Mouse (Mus musculus) T-helper 1 cell (primary cell): ENCODE results near the gene Mrfap1.
"Not testable (repeated sequence)": the region's sequence is repeated elsewhere in the genome, so short reads cannot be mapped to it uniquely, and the experiment has no call there.

Experiments
- in situ Hi-C: fragments of 300-600 bp; cut with MboI, MseI; formaldehyde crosslinking; loops from one replicate; pipeline ENCODE4 v1.15.1; 2025; ENCODE audit warnings: high pct_unique_total_duplicates

Mrfap1 gene

DNA sequence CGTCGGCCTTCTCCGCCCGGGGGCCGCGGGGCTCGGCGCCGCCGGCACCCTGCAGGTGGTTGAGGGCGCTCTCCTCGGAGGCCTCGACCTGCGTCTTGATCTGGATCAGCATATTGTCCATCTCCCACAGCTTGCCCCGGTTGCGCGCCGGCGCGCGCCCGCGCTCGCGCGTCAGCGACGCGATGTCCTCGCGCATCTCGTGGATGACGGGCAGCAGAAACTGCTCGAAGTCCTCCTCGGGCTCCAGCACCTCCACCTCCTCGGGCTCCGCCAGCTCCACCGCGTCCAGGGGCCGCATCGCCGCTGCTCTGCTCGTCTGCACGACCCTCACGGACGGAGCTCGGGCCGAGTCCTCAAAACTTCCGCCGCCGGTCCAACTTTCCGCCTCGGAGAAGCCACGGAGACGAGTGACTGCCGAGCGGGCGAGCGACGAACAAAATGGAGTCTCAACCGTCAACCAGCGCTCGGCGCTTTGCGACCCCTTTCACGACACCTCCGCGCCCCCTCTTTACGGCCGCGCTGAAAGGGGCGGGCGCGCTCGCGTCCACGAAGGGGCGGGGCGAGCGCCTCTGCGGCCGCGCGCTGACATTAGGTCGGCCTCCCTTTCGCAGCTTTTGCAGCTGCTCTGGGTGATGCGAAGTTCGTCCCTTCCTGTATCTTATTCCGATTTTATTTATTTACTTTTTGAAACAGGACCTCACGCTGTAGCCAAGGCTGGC lies at the start of gene Mrfap1:
Mrfap1 (minus strand) TSS at position 477 of the 719 bp plus-strand sequence.
- in situ Hi-C loops, result not testable (repeated sequence)

DNA sequence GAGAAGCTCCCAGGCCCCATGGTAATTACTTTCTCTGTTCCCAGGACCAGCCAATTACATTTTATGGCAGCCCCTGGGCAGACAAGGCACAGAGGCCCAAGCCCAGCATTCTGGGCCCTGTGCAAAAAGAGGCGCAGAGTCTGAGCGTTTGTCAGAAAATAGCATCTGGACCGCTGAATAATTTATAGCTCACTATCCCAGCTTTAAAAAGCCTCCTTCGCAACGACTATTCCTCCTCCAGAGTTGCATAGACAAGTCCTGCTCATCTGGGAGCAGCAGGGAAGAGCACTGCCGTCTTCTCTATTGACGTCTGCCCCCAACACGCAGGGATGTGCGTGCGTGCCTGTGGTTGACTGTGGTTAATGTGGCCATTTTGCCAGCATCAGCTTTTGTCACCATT lies 47.9 kb upstream of the Mrfap1 start:
- in situ Hi-C loops, result no loop called here

DNA sequence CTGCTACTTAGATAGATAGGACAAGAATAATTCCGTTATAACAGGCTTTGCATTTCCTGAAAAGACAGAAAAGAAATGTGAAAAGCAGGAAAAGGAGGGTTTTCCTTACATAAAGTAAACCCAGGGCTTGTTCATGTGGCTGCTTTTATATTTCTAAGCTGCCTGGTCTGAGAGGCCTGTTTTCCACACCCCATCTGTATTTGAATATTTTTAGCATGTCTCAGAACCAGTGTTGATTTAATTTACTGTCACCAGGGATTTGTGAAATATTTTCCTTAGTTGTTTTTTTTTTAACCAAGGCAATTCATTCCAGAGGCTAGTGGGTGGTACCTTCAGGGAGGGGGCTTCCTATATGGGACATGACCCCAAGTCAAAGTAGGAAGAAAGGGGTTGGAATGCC lies 45.1 kb upstream of the Mrfap1 start:
- in situ Hi-C loops, result no loop called here

DNA sequence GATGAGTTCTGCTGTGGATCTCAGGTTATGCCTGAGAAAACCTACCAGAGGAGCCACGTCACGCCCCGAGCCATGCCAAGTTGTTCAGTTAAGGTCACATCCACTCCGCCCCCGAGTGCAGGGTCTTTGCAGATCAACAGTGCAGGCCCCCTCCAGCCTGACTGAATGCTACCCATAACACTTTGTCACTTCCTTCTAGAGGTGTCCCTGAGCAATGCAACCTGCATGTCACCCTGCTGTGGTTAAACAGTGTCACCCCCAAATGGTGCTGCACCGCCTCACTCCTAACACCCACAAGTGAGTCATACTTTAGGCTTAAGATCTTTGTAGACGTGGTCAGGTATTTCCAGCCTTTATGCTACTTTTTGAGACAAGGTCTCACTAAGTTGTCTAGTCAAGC lies 43.5 kb upstream of the Mrfap1 start:
- in situ Hi-C loops, result no loop called here

DNA sequence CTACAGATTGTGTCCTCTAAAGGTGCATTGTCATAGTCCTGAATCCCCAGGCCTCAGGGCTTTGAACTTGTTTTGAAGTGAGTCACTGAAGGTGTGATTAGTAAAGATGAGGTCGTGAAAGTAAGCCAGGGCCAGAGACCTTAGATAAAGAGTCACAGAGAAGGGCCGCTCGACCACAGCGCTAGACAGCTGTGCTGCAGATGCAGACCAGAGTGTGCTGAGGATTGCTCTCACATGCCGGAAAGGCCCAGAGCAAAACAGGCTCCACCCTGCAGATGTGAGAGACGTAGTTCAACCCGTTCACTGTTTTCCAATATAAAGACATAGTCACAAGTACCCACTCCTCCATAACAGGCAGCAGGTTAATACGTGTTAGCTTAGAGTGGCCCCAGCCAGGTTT lies 43.0 kb upstream of the Mrfap1 start:
- in situ Hi-C loops, result no loop called here

DNA sequence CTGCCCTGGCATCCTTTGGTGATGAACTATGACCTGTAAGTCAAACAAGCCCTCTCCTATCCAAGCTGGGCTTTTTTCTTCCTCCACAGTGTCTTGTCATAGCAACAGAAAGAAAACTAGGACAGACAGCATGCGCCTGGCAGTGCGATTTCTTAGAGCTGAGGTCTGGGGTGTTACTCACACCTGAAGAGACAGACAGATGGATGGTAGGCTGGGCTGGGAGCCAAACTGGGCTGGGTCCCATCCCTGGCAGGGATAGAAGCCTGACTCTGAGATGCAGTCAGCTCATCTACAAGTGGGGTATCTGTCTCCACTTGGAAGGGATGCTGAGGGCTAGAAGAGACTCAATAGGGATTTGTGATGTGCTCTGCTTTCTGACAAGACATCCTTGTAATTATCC lies 42.5 kb upstream of the Mrfap1 start:
- in situ Hi-C loops, result no loop called here

DNA sequence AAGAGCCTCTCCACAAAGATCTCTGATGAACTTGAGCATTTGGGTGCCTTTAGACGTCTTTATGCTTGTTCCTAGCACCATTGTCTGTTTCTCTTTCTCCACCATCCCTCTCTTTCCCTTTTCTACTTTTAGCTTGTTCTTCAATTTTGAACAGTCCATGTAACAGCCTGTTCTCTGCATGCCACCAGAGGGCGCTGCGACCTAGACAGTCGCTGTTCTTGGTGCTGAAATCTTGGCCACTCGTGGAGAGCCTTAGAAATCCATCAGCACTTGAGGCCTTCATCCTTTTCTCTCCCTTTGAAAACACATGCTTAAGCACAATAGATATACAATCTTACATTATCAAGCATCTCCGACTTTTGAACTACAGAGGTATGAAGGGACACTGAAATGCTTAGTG lies 39.4 kb upstream of the Mrfap1 start:
- in situ Hi-C loops, result no loop called here

DNA sequence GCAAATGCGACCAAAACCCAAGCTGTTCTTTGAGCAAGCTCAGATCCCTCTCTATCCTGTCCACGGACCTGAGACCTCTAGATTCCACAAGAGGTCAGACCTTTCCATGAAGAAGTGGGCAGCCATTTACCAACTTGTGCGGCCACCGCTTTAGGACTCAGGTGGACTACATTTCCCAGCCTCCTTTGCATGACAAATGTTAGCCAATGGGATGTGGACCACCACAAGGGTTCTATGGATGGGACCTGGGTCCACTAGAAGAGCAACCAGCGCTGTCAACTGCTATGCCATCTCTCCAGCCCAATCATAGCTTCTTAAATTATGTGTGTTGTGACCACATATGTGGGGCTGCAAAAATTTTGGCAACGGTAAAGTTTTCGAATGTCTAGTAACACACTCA lies 34.7 kb upstream of the Mrfap1 start:
- in situ Hi-C loops, result no loop called here

DNA sequence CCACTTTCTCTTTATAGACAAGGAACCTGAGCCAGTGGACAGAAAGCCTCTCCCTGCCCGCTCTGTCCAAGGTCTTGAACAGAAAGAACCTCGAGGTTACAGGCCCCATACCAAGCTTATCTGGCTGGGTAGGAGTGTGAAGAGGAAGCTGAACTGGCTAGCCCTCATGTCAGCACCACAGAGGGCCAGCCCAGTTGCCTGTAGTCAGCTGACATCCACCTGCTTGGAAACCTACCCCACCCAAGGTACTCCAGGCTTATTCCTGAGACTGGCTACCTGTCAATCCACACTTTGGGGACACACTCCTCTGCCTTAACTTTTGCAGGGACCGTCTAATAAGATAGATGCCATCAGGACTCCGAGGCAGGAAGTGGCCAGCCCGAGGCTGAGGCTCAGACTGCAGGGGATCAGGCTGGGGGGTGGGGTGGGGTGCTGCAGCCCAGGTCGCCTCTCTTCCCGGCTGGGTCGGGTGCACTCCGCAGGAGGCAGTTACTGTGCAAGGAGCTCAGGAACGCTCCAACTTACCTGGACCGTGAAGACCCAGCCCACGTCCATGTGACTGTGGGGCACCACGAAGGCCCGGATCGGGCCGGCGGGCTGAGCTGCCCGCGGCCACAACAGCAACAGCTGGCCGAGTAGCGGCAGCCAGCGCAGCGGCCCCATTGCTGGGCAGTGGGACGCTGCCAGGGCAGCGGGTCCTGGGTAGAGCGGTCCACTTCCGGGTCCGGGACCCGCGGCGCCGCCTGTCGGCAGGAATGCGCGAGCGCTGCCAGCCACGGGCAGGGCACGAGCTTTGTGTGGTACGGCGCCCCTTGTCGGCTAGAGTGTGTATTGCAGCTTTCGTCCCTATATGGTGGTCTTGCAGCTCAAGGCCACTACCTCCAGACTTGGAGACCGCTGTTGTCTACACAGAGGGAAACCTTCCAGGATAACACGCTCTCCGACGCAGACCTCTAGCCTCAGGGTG lies 33.6 kb upstream of the Mrfap1 start, which contains the start of gene Man2b2:
Man2b2 (minus strand) TSS at position 741 of the 967 bp plus-strand sequence.
- in situ Hi-C loops, result no loop called here

DNA sequence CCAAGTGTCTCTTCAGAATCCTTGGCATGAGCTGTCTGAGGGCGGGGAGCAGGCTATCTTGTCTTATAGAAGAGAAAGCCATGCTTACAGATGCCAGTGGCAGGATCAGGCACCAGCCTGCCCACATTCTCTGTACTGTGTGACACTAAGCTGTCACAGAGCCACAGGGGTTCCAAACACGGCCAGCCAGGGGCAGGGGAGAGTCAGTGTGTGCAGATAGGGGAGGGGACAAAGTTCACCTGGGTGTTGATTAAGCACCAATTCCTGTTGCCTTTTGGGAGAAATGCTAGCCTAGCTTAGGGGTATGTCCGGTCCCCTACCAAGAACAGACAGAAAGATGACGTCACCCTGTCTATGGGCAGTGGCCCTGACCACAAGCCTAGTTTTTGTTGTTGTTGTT lies 32.5 kb upstream of the Mrfap1 start:
- in situ Hi-C loops, result no loop called here

DNA sequence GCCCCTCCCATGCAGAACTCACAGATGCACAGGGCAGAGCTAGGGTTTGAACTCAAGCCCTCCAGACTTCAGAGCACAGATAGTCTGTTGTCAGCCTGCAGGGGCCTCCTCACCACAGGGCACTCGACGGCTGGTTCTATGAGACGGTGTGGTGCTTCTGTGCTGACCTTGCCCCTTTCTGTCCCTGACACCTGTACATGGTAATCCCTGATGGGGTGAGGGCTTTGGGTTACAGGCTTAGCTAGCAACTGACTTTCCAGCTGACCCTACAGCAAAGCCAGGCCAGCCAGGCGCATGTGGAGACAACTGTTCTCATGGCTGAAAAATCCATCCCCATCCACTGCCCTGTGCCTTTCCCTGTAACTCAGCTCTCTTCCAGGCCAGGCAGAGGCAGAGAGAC lies 26.3 kb upstream of the Mrfap1 start:
- in situ Hi-C loops, result no loop called here

DNA sequence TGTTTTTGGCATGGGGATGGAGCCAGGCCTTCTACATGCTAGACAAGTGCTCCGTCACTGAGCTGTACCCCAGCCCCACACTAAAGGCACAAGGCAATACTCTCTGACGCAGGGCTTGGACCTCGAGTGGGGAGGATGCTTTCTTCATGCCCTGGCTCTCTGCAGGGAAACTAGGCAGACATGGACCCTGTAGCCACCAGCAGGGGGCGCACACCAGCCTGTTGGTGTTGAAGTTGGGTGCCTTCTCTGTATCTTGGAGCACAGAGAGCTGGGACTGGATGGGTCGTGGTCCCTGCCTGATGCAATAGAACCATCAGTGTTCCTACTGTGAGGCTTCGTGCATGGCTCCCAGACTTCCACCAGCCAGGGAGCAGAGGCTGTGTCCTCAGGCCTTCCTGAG lies 23.6 kb upstream of the Mrfap1 start:
- in situ Hi-C loops, result no loop called here

DNA sequence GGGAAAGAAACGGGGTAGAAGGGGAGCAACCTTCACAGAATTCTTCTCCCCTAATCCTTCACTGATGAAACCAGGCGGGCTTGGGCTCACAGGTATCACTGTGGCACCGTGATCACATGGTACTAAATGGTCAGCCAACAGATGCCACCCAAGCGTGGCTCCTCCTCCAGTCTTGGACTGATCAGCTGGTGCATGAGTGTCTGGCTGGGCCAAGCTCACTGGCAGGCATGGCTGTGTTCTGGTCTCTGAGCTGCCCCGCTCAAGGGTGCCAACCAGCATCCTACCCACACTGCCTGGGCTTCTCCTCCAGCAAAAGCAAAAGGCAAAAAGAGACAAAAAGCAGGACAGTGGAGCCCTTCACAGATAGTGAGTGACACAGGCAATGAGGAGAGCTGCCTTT lies 23.2 kb upstream of the Mrfap1 start:
- in situ Hi-C loops, result no loop called here

DNA sequence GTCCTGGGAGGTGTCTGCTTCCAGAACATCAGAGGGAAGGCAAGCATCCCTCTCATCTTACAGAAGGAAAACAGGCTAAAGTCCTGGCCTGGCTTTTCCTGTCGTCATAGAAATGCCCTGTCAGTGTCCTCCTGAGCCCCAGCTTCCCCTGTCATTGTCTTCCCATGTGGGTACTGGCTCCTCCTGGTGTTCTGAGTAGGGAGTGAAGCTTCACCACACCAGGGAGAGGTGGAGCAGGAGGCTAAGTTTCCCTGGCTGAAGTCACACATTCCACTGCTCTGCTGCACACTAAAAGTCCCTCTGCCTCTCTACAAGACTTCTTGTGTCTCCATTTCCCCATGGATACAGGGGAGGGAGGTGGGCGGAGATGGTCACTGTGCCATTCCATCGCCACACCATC lies 21.2 kb upstream of the Mrfap1 start:
- in situ Hi-C loops, result no loop called here

DNA sequence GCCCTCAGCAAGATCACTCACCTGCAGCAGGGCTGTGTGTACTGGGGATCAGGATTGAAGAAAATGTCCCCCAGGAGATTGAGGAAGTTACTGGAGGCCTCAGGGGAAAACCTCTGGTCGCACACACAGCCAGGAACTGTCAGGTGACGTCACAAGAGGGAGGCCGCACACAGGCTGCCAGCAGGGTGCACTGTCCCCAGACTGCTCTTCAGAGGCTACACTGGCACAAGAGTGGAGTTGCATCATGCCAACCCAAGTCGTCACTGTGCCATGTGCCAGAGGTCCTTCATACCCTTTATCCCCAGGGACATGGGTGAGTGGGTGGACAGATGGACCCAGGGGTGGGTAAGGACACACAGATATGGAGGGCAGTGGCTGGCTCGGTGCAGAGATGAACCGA lies 18.0 kb upstream of the Mrfap1 start:
- in situ Hi-C loops, result no loop called here

DNA sequence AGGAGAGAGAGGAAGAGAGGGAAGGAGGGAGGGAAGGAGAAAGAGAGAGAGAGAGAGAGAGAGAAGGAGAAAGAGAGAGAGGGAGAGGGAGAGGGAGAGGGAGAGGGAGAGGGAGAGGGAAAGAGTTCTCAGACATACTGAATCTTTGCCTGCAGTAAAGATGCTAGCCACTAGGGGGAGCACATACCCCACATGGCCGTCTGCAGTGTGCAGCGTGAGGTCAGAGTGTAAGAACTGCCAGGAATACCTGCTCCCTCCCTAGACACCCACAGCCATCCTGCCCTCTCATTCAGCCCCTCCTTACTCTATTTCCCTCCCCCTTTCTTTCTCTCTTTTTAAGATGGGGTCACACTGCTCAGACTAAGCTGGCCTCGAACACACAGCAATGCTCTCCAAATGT lies 14.8 kb upstream of the Mrfap1 start:
- in situ Hi-C loops, result no loop called here

DNA sequence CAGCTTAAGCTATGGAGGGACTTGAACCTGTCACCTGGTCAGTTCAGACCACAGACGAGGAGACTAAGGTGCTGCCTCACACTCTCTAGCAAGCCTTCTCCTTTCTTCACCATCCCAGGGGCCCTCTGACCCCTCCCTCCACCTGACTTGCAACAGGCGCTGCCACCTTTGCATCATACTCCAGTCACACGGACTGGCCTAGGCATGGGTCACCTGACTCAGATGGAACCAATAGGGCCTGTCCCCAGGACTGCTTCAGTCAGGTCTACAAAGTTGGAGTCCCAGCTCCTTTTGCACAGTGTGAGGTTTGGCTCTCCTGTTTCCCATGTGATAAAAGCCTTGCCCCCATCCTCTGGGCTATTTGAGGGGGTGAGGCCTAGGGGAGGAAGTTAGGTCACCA lies 14.1 kb upstream of the Mrfap1 start:
- in situ Hi-C loops, result no loop called here

DNA sequence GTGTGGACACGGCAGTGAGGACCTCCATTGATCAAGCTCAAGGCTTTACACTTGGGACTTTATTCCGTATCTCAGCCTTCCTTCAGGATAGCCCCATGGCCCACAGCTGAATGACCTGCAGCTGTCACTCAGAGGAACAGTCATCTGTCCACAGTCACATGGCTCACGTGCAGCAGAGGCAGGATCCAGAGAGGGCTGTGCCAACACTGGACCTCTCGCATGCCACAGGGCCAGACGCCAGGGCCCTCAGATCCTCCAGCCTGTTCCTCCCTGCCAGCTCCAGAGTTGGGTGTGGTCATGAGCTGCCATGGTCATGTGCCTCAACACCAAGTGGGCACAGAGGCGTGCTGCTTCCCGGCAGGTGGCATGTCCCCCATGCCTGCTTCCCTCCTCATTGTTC lies 12.6 kb upstream of the Mrfap1 start:
- in situ Hi-C loops, result no loop called here

DNA sequence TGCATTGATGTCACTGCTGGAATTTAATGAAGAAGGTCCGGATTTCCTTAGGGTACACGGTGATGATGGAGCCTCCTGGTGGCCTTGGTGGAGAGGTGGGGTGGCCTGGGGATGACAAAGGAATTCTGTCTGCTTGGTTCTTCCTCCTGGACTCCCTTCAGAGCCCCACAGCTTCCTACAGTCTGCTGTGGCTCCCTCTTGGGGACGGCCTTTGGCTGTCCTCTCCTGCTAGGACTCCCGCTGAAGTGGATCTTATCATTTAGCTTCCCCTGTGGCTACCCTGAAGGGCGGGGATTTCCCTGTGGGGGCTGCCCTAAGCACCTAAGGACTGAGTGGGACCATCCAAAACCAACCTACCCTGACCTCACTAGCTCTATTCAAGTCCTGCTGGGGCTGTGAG lies 10.5 kb upstream of the Mrfap1 start:
- in situ Hi-C loops, result no loop called here

DNA sequence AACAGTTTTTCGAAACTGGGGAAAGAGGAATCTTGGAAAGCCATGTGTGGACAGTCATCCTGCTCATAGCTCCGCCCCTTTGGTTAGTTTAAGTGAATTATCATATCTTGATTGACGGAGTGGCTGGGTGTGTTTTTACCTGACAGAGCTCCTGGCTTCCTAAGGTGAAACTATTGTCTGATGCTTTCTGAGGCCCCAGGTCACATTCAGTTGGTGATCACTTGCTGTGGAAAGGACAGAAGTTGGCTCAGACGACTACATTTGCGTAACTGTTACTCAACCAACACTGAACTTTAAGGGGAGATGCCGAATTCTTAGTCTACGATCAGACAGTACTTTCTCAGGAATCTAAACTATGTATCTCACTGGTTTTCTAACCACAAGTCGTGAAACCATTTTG lies 719 bp upstream of the Mrfap1 start:
- in situ Hi-C loops, result no loop called here

DNA sequence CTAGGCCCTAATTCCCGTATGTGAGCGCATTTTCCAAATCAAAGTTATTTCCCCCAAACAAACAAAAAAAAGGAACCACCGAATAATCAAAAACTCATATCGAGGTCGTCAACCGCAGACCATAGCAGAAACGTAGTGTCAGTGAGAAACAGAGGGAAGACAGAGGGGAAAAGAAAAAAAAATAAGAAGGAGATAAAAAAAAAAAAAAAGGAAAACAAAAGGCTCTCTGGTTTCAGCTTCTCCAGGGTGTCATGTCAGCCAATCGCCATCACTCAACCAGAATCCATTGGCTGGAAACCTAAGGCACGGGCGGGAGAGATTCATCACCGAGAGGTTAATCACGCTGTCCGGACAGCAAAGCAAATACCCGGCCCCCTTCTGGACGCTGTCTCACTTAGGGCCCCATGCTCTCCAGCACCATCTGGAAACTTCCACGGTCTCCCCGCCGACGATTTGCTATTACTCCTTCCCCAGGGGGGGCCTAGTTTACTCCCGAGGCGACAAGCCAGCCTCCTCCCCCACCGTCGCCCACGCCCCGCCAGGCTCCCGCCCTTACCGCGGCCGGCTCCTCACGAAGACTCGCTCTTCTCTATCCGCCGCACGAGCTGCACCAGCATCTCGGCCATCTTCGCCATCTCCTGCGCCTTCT lies 801 bp downstream of the Mrfap1 start:
- in situ Hi-C loops, result not testable (repeated sequence)

DNA sequence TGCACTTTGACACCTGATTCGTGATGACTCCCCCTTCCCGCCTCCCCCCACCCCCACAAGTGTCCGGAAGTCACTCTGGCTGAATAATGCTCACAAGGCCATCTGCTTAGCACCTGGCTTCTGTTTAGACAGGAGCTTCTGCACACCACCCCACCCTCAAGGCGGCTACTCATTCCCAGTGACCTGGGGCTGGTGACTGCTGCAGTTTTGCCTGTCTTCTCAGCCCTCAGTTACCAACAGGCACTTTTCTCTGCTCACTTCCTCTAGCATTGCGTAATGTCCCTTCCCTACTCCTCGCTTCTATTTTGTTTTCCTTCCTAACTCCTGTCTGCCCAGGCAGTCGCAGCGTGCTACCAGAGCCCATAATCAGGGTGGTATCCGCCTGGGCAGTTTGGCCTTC lies 4.7 kb downstream of the Mrfap1 start:
- in situ Hi-C loops, result no loop called here
